Mouse (Mus musculus): ENCODE measurements at regions not wholly inside any gene's neighbourhood (a gene's known extent, or its start where the extent isn't known, plus 50 kb on each side); places are given as distances from the start of the nearest gene placed in this dataset.
A peak's percentile ranks its signal among the peaks of the same experiment; 100 is the strongest.

- no peak for DNase-seq (ENCODE audit: low spot score)
Observed at GRCm38 (mm10) chr1:195312426-195312825, 135.9 kb upstream of the Cr2 start.

GRCm38 (mm10) chr1:195285076-195285475 lies 108.6 kb upstream of the Cr2 start:
- no peak for DNase-seq (ENCODE audit: low spot score)

DNA sequence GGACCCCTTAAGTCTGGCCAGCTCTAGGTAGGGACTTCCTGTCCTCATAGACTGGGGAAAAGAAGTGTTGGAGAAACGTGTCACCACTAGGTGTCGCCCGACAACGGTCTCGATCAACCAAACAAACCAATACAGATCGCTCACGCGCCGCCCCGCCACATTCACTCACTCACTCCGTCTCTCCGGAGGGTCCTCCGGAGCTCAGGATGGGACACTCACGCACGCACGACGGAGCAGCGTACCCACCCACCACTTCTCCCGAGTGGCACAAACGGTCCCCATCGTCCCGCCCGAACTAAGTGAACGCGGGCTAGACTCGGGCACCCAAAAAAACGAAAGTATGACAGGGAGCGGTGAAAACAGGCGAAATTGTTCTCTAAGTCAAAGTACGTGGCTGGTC lies 65.0 kb upstream of the Cr2 start:
- DNase-seq (ENCODE audit: low spot score): peak; percentile 100

DNA sequence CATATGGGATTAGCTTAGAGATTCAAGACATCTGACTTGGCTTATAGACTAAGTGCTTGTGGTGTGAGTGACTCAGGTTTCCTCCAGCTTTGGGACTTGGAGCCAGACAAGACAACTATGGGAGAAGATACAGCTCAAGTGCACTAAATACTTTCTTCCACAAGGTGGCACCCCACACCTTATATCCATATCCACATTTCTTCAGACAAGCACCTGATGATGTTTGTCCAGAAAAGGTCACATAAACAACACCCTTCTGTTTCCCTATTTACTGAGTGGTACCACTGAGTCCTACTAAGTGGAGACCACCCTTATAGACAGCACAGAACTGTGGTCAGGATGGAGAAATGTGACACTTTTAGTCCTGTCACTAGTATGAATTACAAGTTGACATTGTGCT lies 56.1 kb upstream of the Cr2 start:
- DNase-seq (ENCODE audit: low spot score): peak; percentile 51

- no peak for DNase-seq (ENCODE audit: low spot score)
Observed at GRCm38 (mm10) chr1:195227007-195227406, 50.5 kb upstream of the Cr2 start.
